Mouse (Mus musculus) heart, adult 11 months (tissue): Measurements from ENCODE around the gene Aldh6a1.

Source experiments
- DNase-seq: peaks from one replicate; pipeline ENCODE4 v3.0.0; 2022

Aldh6a1 gene

GRCm38 (mm10) chr12:84408819-84409507 is 41.8 kb downstream of the Aldh6a1 start, which contains the start of the genes Entpd5 and Bbof1:
Gene Entpd5 (minus strand): TSS chr12:84409029.
Gene Bbof1 (plus strand): TSS chr12:84409071.
- DNase-seq: peak; percentile 99

GRCm38 (mm10) chr12:84407874-84408818 is 42.7 kb downstream of the Aldh6a1 start:
- peak; percentile 86 for DNase-seq

- DNase-seq: no peak
Measured at GRCm38 (mm10) chr12:84407259-84407658, 43.5 kb downstream of the Aldh6a1 start.

DNA sequence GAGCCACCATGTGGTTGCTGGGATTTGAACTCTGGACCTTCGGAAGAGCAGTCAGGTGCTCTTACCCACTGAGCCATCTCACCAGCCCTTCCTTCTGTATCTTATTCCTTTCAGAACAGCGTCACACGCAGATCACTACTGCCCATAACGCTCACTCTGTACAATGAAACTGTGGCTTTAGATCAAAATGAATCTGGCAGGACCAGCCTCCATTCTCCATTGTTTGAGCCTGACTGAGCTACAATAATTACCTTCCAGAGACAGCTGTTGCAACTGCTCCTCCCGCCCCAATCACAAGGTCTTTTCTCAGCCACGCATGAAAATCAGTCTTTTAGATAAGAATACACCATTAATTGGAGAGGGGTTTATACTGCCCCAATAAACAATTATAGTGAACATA is 46.3 kb downstream of the Aldh6a1 start:
- no peak for DNase-seq

DNA sequence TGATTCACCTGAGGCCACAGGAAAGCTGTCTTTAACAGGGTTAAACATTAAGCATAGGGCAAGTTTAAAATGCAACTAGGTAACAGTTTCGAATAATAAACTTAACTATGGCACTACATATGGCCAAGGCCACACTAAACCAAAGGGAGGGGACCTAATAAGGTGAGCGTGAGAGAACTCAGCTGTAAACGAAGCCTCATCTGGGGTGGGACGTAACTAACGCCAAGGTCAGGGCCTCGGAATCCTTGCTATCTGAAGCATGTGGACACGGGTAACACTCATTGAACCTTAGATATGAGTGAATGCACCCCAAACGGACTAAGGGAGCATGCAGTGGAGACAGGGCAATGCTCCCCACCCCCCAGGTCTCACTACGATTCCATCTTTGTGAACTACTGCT is 47.9 kb downstream of the Aldh6a1 start:
- DNase-seq: no peak

GRCm38 (mm10) chr12:84400653-84401052 is 50.2 kb downstream of the Aldh6a1 start:
- peak; percentile 76 for DNase-seq

- no peak for DNase-seq
Measured at GRCm38 (mm10) chr12:84400068-84400467, 50.7 kb downstream of the Aldh6a1 start.

- DNase-seq: peak; percentile 81
Measured at GRCm38 (mm10) chr12:84399663-84400062, 51.1 kb downstream of the Aldh6a1 start.

GRCm38 (mm10) chr12:84399135-84399534 is 51.7 kb downstream of the Aldh6a1 start:
- peak; percentile 50 for DNase-seq

- peak; percentile 52 for DNase-seq
Measured at GRCm38 (mm10) chr12:84398629-84399028, 52.2 kb downstream of the Aldh6a1 start.

DNA sequence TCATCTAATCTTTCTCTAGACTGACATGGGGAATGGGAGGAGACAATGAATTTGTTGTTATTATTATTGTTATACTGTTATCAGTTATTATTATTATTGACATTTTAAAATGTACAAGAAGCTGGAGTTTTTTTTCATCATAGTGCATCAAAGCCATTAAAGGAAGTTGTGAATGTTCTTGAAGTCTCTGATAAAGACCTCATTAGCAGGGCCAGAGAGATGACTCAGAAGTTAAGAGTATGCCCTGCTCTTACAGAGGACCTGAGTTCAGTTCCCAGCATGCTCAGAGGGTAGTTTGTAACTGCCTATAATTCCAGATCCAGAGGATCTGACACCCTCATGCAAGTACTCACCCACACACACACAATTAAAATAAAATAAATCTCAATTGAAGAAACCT is 53.1 kb downstream of the Aldh6a1 start:
- DNase-seq: no peak

DNA sequence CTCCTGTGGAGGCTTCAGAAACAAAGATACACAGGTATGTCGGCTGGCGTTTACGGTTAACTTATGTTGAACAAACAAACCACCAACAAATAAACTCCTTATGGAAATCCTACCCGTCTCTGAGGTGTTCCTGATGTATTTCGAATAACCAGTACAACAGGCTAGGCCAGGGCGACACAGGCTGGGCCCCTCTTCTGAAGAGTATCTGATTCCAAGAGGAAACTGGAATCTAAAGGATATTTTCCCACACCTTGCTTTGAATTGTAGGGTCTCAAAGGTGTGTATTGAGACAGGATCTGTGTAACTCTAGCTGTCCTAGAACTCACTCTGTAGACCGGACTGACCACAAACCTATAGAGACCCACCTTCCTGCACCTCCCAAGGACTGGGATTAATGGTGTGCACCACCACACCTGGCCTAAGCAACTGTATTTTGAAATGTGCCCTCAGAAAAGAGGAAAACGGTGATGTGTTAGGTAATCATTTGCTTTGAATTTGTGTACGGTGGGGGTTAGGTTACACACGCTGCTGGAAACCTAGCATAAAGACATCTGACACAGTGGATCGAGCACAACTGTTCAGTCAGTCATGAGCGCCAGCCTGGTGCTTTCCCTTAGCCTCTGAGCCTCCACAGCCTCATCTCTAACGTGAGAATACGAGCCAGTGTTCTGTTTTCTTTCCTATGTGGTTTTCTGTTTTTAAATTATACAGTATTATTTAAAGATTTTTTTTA is 53.7 kb downstream of the Aldh6a1 start:
- DNase-seq: peak; percentile 55

DNA sequence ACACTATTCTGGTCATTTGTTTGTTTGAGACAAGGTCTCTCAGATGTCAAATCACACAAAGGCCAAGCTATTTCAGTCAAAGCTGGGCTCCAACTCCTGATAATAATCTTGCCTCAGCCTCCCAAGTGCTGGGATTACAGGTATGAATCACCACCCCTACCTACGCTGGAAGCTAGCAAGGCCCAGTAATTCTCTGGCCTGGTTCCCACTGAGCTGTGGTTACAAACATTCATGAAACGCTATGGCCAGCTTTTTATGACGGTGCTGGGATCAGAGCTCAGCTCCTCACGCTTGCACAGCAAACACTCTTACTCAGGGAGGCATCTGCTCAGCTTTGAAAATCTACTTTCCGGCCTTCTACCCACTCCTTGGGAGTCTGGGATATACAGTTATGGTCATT is 57.0 kb downstream of the Aldh6a1 start:
- DNase-seq: peak; percentile 61

DNA sequence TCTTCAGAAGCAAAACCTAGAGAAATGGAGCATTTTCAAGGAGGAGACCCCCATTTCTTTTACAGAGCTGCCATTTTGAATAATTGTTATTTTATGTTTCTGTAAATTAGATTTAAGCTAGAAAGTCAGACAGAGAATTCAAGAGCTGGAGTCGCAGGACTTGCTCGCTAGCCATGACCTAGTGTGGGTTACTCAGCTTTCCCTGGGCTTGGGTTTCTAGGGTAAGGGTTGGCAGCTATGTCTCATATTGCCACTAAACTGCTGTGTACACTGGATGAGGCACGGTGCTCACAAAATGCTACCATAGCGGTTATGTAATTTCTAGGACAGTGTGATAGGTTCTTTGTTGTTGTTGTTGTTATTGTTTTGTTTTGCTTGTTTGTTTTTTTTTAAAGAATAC is 58.1 kb downstream of the Aldh6a1 start:
- DNase-seq: peak; percentile 51

GRCm38 (mm10) chr12:84390336-84390735 is 60.5 kb downstream of the Aldh6a1 start:
- DNase-seq: peak; percentile 88

DNA sequence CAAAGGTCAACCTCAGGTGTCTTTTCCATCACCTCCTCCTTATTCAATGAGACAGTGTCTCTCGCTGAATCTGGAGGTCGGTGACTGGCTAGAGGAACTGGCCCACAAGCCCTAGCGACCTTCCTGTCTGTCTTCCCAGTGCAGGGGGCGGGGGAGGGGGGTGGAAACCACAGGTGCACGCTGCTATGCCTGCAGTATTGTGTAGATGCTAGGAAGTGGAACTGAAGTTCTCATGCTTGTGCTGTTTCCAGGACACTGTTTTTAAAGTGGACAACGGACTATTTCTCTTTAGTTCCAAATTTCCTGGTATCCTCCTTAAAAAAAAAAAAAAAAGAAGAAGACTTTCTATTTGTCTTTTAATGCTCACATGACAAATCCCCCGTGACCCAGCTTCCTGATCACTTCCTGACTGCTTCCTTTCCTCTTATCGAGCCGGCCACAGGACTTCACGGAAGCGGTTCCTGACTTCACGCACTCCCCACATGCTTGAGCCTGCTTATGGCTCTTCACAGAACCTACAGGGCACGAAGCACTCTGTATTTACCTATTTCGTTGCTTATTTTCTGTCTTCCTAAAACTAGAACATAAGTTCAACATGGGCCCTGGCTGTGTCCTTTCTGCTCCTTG is 61.9 kb downstream of the Aldh6a1 start:
- peak; percentile 95 for DNase-seq

- DNase-seq: no peak
Measured at GRCm38 (mm10) chr12:84388097-84388496, 62.7 kb downstream of the Aldh6a1 start.

- no peak for DNase-seq
Measured at GRCm38 (mm10) chr12:84385408-84385807, 65.4 kb downstream of the Aldh6a1 start.

- peak; percentile 96 for DNase-seq
Measured at GRCm38 (mm10) chr12:84384644-84385081, 66.1 kb downstream of the Aldh6a1 start.

DNA sequence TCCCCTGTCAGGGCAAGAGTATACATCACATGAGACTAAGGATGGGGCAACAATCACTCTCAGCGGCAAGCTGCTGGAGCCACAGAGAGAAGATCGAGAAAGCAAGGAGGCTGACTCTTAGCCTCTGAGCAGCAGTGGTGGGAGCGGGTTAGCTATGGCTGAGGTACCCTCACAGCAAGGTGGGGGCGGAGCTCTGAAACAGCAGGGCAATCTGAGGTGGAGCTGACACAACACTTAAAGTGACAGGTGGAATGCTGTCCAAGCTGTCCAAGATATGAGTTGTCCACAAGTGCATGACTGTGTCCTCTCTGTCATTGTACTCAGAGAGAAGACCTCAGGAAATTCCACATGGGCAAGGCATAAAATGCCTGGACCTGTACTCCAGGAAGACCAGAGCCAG is 68.4 kb downstream of the Aldh6a1 start:
- DNase-seq: peak; percentile 93
